Mouse (Mus musculus) fat pad, adult 2 months (tissue): ENCODE measurements around the gene Olfr1383.
"Not testable (repeated sequence)": the region's sequence is repeated elsewhere in the genome, so short reads cannot be mapped to it uniquely, and the experiment has no call there.

Experiments
- DNase-seq: peaks from one replicate; pipeline ENCODE4 v3.0.0-alpha.2; 2011; ENCODE audit warnings: low read depth, low spot score; ENCODE audit errors: extremely low read depth

Gene Olfr1383

DNA sequence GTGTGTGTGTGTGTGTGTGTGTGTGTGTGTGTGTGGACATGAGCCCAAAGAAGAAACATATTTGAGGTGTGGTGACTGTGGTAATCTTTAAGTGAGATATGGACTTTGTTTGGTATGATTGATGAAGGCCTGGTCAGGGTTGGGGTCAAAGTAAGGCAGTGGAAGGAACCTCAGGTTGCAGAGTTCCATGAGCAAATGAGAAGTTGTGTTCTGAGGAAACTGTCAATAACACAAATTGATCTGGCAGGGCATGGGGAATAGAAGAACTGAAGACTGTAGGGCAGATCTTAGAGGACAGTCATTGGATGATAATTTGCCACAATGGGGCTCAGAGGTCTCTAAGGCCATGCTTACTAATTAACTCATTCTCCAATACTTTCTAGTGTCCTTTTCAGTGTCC is at the start of gene Olfr1383:
TSS of gene Olfr1383 (plus strand) at position 301 of the 400 bp plus-strand sequence.
- DNase-seq, result no peak

- no peak for DNase-seq
These were observed 33.5 kb upstream of the Olfr1383 start for GRCm38 (mm10) chr11:49485973-49486372.

DNA sequence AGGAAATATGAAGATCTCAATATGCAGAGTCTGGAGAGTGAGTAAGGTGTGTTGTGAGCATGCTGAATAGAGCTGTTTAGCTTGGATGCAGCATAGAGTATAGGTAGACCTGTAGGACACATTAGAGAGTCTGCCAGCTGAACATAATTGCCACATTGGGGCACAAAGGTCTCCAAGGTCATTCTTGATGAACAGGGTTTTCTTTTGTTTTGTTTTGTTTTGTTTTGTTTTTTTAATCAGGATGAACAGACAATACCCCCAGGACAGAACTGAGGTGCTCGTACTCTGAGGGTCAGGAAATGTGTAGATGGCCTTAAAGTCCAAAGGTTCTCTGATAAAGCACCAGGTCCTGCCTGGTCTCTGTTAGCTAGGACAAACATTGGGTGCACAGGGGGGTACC is 30.7 kb upstream of the Olfr1383 start, which contains the start of gene Olfr1385:
TSS of gene Olfr1385 (plus strand) at position 301 of the 400 bp plus-strand sequence.
- not testable (repeated sequence) for DNase-seq

GRCm38 (mm10) chr11:49518086-49518485 is 1.4 kb upstream of the Olfr1383 start:
- no peak for DNase-seq

DNA sequence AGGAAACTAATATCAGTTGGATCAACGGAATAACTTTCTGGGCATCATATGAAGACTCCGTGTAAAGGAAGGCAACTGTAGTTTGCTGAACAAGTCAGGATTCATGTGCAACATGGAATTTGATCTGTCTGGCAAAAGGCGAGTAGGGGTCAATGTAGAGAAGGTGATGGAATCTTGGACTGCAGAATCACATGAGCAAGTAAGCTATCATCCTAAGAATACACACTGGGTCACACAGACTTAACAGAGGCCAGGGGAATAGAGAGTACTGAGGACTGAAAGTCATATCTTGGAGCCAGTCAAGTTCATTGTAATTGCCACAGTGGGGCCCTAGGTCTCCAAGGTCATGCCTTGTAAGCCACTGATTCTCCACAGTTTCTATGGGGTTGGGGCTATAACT is 8.5 kb downstream of the Olfr1383 start, which contains the start of gene Olfr1382:
TSS of gene Olfr1382 (plus strand) at position 301 of the 400 bp plus-strand sequence.
- DNase-seq, result no peak

DNA sequence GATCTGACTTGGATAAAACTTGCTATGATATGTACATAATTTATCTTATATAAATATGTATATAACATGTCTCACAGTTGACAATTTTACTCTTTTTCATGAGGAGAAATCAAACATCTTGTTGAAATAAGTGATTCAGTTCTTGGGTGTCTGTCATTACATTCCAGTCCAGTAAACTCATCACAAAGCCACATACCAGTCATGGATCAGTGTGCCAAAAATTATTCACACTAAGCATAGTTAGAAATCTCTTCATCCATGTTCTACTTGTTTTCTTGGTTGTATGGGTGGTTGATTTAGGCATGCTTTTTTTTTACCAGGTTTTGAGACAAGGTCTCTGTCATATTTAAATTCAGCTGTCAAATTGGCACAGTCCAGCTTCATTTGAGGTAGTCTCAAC is 13.3 kb downstream of the Olfr1383 start:
- no peak for DNase-seq

- not testable (repeated sequence) for DNase-seq
These were observed 17.2 kb downstream of the Olfr1383 start for GRCm38 (mm10) chr11:49536631-49537030.

DNA sequence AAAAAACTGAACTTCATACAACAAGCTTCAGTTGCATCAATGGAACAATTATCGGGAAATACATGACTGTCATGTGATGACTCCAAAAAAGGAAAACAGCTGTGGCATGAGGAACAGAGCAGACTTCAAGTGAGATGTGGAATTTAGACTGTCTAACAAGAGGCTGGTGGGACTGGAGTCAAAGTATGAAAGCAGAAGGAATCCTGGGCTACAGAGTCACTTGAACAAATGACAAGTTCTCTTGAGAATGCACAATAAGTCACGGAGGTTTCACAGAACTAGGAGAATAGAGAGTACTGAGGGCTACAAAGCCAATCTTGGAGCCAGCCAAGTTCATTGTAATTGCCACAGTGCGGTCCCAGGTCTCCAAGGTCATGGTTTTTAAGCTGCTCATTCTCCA is 23.7 kb downstream of the Olfr1383 start, which contains the start of gene Olfr1381:
TSS of gene Olfr1381 (plus strand) at position 301 of the 400 bp plus-strand sequence.
- not testable (repeated sequence) for DNase-seq

DNA sequence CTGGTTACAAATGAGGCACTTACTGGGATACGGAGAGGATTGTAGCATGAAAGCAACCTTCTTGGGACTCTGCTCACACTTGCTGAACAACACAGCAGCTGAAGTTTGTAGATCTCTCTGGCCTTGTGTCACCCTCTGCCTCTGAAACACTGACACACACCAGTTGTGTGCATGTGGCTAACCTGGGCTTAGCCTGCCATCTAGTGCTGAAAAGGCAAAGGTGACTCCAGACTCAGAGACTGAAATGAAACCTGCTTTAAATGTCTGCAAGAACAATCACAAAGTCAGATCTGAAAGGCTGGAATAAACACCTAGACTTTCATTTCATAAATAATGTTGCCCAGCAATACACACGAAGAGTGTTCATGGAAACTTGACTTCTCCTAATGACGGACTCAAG is 34.6 kb downstream of the Olfr1383 start:
- DNase-seq, result not testable (repeated sequence)

GRCm38 (mm10) chr11:49556578-49556977 is 37.1 kb downstream of the Olfr1383 start, which contains the start of gene Olfr1380:
Gene Olfr1380, plus strand, starts transcription at chr11:49556878.
- not testable (repeated sequence) for DNase-seq

DNA sequence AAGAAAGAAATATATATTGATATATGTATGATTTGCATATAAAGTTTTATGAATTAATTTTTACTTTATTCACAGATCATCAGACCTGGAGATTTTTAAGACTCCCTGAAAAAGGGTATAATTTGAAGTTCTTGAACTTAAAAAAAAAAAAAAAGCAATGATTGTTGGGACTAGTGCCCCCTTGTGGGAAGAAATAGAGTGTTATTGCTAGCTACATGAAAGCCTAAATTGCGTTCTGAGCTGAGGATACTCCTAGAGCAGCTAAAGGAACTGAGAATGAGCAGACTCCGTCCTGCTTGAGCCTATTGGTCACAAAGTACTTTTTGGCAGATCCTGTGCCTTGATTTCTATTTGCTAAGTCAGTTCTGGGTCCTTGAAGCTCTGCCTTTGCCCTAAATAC is 55.6 kb downstream of the Olfr1383 start:
- not testable (repeated sequence) for DNase-seq
